Mouse (Mus musculus): ENCODE data around the gene Rasa2. TPM values are rescaled to one million over a fixed set of nuclear protein-coding genes. Genes with fewer than 3 reads are reported as not detected.
"Not testable (repeated sequence)": the region's sequence is repeated elsewhere in the genome, so short reads cannot be mapped to it uniquely, and the experiment has no call there.

Gene Rasa2
- total RNA-seq, 4 experiments from 2014 or later, result 4.6 to 6.4 (median 5.4) TPM

DNA sequence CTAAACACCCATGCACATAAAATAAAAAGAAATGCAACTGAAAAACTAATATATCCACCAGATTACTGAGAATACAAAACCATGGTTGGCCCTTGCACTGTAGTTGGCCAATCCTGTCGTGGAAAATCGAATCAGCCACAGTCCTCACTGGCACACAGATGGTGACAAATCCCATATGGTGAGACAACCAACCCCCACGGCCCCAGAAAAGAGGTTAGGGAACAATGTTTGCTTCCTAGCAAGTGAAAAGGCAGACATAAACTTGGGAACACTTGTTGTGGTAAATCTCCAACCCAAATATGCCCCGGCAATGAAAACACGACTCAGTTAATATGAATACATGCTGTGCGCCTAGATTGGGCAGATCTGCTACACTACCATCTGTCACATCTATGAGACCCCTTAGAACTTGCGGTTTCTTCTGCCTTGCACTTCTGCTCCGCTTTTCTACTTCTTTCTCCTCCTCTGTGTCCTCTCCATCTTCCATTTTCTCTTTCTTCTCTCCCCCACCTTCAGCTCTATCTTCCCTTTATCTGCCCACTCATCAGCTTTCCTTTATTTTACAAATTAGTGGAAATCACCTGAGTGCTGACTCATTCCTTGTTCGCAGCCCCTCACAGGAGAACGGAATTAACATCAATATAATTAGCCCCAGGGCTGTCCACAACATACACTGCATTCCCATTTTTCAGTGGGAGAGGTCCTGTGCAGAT is 101.3 kb downstream of the Rasa2 start:
- DNase-seq (ENCODE audit: low spot score), result no peak

DNA sequence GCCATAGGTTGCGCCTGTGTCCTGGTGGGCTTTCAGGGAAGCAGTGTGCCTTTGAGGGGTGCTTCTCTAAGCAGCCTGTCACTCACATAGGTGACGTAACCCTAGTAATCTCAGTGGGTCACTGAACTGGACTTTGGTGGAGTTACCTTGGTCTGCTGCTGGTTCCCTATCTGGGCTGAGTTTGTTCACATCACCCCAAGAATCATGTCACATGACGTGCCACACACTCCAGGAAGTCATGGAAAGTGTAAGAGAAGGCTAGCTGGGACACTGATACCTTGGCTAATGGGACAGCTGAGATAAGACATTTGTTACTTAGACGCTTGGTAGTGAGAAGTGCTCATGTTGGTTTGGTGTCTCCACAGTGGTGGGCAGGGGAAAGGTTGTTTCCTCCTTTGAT is 105.4 kb downstream of the Rasa2 start:
- no peak for DNase-seq (ENCODE audit: low spot score)

DNA sequence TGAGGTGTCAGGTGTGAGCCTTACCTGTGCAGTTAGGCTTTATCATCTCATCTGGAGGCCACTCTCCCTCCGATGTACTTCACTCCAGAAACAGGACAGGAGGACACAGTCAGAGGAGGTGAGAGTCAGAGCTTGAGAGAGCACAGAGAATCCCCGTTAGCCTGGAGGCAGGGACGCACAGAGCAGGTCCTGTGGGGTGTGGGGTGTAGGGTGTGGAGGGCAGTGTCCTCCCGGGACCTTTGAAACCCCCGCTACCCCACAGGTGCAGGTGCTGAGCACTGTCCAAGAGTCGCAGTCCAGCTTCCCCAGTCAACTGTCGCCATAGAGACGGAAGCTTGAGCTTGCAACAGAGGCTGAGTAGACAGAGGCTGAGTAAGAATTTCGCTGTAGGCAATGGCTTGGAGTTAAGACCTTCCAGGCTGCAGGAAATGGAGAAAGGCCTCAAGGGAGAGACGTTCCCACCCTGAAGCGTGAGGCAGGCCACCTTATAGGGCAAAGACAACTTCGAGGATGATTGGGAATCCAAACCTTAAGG is 106.4 kb downstream of the Rasa2 start, which contains the start of gene Gm28729:
Gm28729 (minus strand) TSS at position 293 of the 535 bp plus-strand sequence.
- no peak for DNase-seq (ENCODE audit: low spot score)

DNA sequence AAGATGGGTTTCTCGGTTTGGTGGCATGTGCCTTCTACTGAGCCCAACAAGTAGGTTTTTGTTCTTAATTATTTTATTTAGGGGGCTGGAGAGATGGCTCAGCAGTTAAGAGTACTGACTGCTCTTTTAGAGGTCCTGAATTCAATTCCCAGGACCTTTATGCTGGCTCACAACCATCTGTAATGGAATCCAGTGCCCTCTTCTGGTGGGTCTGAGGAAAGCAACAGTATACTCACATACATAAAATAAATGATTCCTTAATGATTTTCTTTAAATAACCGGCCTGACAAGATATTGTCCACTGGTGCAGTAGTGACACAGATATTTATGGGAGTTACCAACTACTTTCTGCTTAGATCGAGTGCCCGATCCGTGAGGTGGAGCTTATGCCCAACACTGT is 108.3 kb downstream of the Rasa2 start:
- DNase-seq (ENCODE audit: low spot score), result no peak

DNA sequence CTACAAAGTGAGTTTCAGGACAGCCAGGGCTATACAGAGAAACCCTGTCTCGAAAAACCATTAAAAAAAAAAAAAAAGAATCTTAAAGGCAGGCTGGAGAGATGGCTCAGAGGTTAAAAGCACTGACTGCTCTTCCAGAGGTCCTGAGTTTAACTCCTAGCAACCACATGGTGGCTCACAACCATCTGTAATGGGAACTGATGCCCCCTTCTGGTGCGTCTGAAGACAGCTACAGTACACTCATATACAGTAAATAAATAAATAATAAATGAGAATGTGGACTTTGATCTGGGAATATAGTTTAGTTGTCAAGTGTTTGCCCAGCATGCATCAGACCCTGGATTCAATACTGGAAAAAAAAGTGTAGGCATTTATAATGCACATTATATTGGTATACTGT is 109.8 kb downstream of the Rasa2 start:
- DNase-seq (ENCODE audit: low spot score), result not testable (repeated sequence)

DNA sequence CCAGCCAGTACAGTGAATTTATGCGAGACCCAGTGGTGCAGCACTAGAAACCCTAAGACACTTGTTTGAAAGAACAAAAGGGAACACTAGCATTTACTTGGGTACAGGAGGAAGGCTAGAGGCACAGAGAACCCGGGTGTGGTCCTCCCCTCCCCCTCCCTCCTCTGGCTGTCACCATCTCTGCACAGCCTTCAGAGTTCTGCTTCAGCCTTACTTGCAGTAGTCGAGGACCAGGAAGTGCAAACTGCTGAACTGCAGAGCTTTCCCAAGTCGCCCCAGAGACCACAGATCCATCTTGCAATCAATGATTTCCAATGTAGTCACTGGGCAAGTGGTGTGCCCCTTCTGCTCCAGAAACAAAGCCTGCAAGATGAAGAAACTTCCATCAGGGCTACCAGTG is 114.0 kb downstream of the Rasa2 start:
- no peak for DNase-seq (ENCODE audit: low spot score)

DNA sequence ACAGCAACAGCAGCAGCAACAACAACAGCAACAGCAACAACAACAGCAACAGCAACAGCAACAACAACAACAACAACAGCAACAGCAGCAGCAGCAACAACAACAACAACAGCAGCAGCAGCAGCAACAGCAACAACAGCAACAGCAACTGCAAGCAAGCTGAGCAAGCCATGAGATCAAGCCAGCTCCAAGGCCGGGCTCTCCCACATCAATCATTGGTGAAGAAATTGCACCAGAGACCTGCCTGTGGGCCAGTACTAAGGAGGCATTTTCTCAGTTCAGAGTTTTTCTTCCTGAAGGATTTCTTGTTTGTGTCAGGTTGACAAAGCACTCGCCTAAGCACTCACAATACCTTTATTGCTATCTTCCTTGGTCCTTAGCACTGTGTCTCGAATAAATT is 114.6 kb downstream of the Rasa2 start:
- DNase-seq (ENCODE audit: low spot score), result no peak

DNA sequence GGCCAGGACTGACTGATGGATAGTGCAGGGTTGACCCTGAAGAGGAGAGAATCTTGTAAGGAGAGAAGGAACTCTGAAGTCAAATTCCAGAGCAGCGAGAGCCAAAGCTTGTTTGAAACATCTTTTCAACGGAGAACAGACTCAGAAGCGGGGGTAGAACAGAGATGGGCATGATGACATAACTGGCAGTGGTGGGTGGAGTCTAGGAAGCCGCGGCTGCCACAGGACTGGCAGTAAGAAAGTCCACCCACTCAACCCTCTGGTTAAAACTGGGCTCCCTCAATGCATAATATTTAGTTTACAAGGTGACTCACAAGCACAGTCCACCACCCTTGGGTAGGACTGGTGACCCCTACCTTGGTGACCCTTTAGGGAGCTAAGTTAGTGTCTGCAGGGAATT is 115.7 kb downstream of the Rasa2 start:
- no peak for DNase-seq (ENCODE audit: low spot score)

DNA sequence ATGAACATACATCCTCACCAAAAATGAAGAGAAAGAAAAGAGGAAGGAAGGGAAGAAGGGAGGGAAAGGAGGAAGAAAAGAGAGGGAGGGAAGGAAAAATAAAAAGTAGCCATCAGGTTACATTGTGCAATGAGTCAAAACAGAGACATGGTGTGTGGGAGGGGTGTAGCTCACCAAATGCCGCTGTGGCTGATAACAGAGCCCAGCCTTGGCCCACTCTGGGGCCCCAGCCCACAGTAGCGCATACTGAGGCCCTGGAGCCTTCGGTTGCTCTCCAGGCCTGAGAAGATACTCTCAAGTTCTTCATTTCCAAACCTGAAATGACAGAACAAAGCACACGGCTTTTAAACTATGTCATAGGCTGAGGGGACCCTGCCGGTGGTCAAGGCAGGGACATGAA is 117.1 kb downstream of the Rasa2 start:
- no peak for DNase-seq (ENCODE audit: low spot score)

DNA sequence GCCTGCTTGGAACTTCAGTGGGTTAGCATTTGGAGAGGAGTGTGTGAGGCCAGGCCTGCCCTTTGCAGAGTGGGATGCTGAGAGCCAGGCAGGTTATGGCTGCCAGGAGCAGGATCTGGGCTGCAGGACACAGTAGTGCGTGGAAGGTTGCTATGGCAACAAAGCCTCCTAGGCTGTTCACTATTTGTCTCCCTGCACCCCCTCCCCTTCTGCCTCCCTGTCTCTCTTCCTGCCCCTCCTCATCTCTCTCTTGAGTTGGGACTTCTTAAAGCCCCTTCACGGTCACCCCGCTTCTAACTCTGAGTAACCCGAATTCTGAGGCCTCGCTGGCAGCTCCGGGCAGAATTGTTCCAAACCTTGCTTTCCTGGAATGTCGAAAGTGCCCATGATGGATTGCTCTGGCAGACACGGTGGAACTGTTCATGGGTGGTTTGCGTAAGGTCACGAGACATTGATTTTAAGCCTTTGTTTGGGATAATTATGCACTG is 125.4 kb downstream of the Rasa2 start:
- DNase-seq (ENCODE audit: low spot score), result no peak

DNA sequence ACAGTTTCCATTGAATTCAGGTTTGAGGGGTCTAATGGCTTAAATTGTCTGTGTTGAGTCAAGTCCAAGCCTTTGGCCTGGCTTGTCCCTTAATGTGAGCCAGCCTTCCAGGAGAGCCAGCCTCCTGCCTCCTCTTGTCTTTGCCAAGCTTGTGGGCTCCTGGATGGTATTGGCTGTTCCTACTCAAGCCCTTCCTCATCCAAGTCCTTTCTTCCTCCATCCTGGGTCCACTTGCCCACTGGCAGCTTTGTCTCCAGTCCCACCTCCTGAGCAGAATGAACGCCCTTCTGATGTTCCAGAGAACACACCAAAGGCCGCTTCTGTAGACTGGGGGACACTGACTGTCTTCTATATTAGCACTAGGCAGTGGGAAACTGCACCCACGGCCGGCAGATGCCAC is 126.3 kb downstream of the Rasa2 start:
- no peak for DNase-seq (ENCODE audit: low spot score)

DNA sequence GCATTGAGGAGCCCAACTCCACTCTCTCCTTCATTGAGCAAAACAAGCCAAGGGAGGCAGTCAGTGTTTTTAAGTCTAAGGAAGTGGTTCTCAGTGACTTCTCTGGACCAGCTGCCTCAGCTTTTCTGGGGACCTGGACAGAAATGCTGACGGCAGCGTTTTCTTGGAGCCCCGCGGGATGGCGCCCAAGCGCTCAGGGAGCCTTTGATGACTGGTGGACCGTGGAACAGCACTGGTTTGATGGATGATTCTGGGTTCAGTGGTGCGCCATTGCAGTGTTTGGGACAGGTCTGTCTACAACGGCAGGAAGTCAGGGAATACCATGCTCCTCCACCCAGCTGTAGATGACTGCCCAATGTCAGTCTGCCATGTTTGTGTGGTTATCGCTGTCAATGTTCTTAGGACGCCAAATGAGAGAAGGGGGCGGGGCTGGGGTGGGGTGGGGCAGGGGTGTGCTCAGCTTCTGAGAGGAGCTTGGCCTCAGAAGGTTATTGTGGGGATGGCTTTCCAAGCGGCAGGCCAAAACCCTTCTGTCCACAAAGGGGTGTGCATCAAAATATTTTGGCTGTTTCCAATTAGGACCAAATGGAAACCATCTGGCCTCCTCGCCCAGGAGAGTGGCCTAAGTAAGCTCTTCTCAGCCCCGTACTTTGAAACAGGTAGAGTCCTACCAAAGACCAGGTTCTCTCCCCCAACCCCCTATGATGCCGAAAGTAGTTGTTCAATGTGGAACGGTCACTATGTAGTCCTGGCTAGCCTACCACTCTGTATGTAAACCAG is 127.1 kb downstream of the Rasa2 start:
- DNase-seq (ENCODE audit: low spot score), result no peak

DNA sequence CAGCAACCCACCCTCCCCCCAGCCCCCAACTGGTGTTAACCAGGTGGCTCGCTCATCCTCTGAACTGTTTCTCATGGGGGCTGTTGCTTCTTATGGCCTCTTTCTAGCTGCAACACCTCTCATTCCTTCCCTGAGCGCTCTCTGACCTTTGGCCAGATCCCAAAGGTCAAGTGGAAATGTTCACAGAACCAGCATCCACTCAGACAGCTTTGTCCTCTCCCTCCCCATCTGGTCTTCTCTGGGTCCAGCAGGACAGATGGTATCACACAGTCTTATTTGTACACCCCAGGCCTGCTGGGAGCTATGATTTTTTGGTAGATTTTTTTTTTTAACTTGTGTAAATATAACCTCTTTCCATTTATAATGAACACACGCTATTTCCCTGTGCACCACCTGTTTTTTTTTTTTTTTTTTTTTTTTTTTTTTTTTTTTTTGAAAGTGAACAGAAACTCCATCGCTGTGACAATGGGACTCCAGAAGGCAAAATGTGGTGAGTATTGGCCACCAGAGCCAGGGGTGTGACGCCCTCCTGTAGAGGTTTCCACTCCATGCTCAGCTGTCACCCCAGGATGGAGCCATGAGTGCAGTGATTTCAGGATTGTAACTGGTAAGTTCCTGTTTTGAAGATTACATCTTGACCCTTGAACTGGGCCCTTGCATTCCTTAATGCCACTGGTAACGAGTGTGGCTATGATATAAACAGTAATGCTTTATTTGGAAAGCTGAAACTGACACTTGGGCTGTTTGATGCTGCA is 128.4 kb downstream of the Rasa2 start:
- DNase-seq (ENCODE audit: low spot score), result no peak

DNA sequence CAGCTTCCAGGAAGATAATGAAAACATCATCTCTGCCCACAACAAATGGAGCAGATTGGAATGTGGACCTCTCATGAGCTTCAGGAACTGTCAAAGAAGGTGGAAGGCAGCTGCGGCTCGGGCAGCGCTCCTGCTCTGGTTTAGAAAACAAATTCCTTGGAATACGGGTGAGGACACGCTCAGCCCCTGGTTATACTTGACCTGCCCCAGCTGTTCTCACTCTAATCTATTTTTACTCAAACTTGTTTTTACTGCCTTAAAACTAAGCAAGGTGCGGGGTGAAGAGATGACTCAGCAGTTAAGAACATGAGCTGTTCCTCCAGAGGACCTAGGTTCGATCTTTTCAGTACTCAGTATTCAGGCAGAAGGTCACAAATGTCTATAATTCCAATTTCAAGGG is 130.2 kb downstream of the Rasa2 start:
- DNase-seq (ENCODE audit: low spot score), result no peak

DNA sequence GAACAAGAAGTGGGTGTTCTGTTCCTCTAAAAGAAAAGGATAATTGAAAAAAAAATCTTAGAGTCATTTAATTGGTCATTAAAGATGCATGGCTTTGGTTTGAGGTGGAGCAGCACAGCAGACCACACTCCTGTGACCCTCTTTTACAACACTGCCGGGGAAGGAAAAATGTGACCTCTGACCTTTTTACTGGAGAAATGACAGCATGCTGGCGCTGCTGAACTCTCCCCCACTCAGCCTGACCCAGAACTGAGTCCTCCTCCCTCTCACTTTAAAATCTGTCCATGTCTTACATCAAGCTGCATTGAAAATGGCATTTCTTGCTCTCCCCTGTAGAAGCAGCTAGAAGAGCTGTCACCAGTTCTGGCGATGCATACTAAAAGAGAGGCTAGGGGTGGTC is 138.2 kb downstream of the Rasa2 start:
- no peak for DNase-seq (ENCODE audit: low spot score)

DNA sequence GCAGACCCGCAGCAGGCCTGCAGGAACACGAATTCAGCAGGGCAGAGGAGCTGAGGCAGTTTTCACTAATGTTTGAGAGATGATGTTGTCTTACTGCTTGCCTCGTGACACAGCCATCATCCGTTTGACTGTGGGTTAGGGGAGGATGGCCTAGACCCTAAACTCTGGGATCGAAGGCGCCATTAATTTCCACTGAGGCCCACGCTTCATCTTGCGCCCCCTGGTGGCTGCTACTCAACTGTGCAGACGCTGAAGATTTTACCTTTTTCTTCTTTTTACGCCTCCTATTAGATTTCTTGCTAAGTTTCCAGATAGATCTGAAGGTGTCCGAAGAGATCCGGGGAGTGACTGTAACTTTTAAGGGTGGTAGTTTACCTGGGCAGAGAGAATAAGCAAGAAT is 139.6 kb downstream of the Rasa2 start:
- DNase-seq (ENCODE audit: low spot score), result peak; percentile 21

Other genes with a start within 250 kb of the Rasa2 start
- gene Rnf7, start 152.9 kb downstream of the Rasa2 start, total RNA-seq (2022), result 10 to 100 TPM; 76.4 to 83.2 (median 81.2) TPM
- not detected for gene Gm28729, start 106.4 kb downstream of the Rasa2 start, total RNA-seq (2022)
- gene Zbtb38, start 121.2 kb upstream of the Rasa2 start, total RNA-seq (2022), result 10 to 100 TPM; 38.8 to 42.4 (median 40.8) TPM